Mouse (Mus musculus) layer of hippocampus, postnatal 36 days (tissue): ENCODE data around the gene Rrp1b. TPM values are rescaled to one million over a fixed set of nuclear protein-coding genes. Genes with fewer than 3 reads are reported as not detected.
"Not testable (repeated sequence)": the region's sequence is repeated elsewhere in the genome, so short reads cannot be mapped to it uniquely, and the experiment has no call there.

Source experiments
- DNase-seq, 2 experiments: peaks; one replicate each; pipeline ENCODE4 v3.0.0; 2022
- total RNA-seq, 2 experiments: library from RNA; stranded (reverse); gene quantifications; 2 replicates each; pipeline ENCODE4 v1.2.3; 2021

Rrp1b gene
- total RNA-seq, 2 experiments from 2014 or later: 17.4 to 19.0 TPM

GRCm38 (mm10) chr17:32091364-32092240 lies 55.7 kb downstream of the Rrp1b start:
- peak; percentile 59 to 60 for DNase-seq

- no peak for DNase-seq
These were observed 56.3 kb downstream of the Rrp1b start for GRCm38 (mm10) chr17:32092241-32092619.

GRCm38 (mm10) chr17:32092895-32093294 lies 57.0 kb downstream of the Rrp1b start:
- no peak for DNase-seq

- no peak for DNase-seq
These were observed 61.8 kb downstream of the Rrp1b start for GRCm38 (mm10) chr17:32097676-32098075.

- DNase-seq: not testable (repeated sequence)
These were observed 63.0 kb downstream of the Rrp1b start for GRCm38 (mm10) chr17:32098905-32099304.

- no peak for DNase-seq
These were observed 63.7 kb downstream of the Rrp1b start for GRCm38 (mm10) chr17:32099574-32099942.

GRCm38 (mm10) chr17:32099943-32100586 lies 64.2 kb downstream of the Rrp1b start:
- no peak for DNase-seq

- no peak for DNase-seq
These were observed 67.2 kb downstream of the Rrp1b start for GRCm38 (mm10) chr17:32103054-32103453.

- no peak for DNase-seq
These were observed 70.5 kb downstream of the Rrp1b start for GRCm38 (mm10) chr17:32106358-32106757.

- DNase-seq: no peak
These were observed 72.0 kb downstream of the Rrp1b start for GRCm38 (mm10) chr17:32107877-32108276.

GRCm38 (mm10) chr17:32108320-32109011 lies 72.6 kb downstream of the Rrp1b start:
- not testable (repeated sequence) for DNase-seq

GRCm38 (mm10) chr17:32109201-32109940 lies 73.5 kb downstream of the Rrp1b start:
- DNase-seq: no peak

GRCm38 (mm10) chr17:32110424-32110823 lies 74.5 kb downstream of the Rrp1b start:
- DNase-seq: no peak

GRCm38 (mm10) chr17:32110980-32111780 lies 75.3 kb downstream of the Rrp1b start:
- DNase-seq: no peak

Other genes with a start within 250 kb of the Rrp1b start
- gene Sik1, start 180.3 kb upstream of the Rrp1b start, total RNA-seq: 10 to 100 TPM; 16.9 to 18.0 TPM
- 1 to 10 TPM in 1 of 2 experiments, under 1 TPM in 1; 0.43 to 1.3 TPM for gene Hsf2bp, start 249 bp downstream of the Rrp1b start, total RNA-seq
- 1 to 10 TPM; 7.0 to 8.2 TPM for gene Notch3, start 130.8 kb downstream of the Rrp1b start, total RNA-seq
- under 1 TPM; 0.23 to 0.75 TPM for gene Ephx3, start 153.4 kb downstream of the Rrp1b start, total RNA-seq
- 100 to 1,000 TPM; 107 to 127 TPM for gene Brd4, start 248.6 kb downstream of the Rrp1b start, total RNA-seq